Mouse (Mus musculus) common myeloid progenitor, adult 5-6 weeks (primary cell): ENCODE measurements around the gene Camta2. TPM values are rescaled to one million over a fixed set of nuclear protein-coding genes. Genes with fewer than 3 reads are reported as not detected.
A peak's percentile ranks its signal among the peaks of the same experiment; 100 is the strongest.

Source experiments
- ATAC-seq: replicated peaks from 2 replicates; pipeline ENCODE4 v1.8.0; 2016; ENCODE audit warnings: low read depth, mild to moderate bottlenecking, moderate TSS enrichment, inconsistent platforms; ENCODE audit not compliant: poor library complexity, severe bottlenecking
- total RNA-seq: library from RNA; stranded (forward); fragments of 200-1000, 187-1606 nt; gene quantifications from 2 replicates; pipeline ENCODE4 v1.2.3, GENCODE M21; 2017

Camta2 gene
- total RNA-seq, 1 experiment from 2014 or later = 5.3 TPM

GRCm38 (mm10) chr11:70697376-70697775 is 9.5 kb upstream of the Camta2 start:
- no peak for ATAC-seq

- no peak for ATAC-seq
Observed at GRCm38 (mm10) chr11:70693504-70693903, 5.6 kb upstream of the Camta2 start.

- no peak for ATAC-seq
Observed at GRCm38 (mm10) chr11:70689578-70689977, 1.7 kb upstream of the Camta2 start.

- no peak for ATAC-seq
Observed at GRCm38 (mm10) chr11:70688372-70688771, 467 bp upstream of the Camta2 start.

- peak; percentile 45 for ATAC-seq
Observed at GRCm38 (mm10) chr11:70686901-70687566, 871 bp downstream of the Camta2 start.

GRCm38 (mm10) chr11:70683640-70684039 is 4.3 kb downstream of the Camta2 start:
- ATAC-seq = no peak

- ATAC-seq = no peak
Observed at GRCm38 (mm10) chr11:70681897-70682581, 5.9 kb downstream of the Camta2 start.

GRCm38 (mm10) chr11:70681170-70681569 is 6.7 kb downstream of the Camta2 start:
- ATAC-seq = no peak

GRCm38 (mm10) chr11:70679894-70680293 is 8.0 kb downstream of the Camta2 start:
- peak; percentile 89 for ATAC-seq

- no peak for ATAC-seq
Observed at GRCm38 (mm10) chr11:70679361-70679760, 8.5 kb downstream of the Camta2 start.

GRCm38 (mm10) chr11:70678576-70678975 is 9.3 kb downstream of the Camta2 start:
- ATAC-seq = no peak

GRCm38 (mm10) chr11:70678092-70678491 is 9.8 kb downstream of the Camta2 start:
- no peak for ATAC-seq

GRCm38 (mm10) chr11:70674501-70674900 is 13.4 kb downstream of the Camta2 start:
- ATAC-seq = peak; percentile 45; the same call in 1 of the 2 replicates

- no peak for ATAC-seq
Observed at GRCm38 (mm10) chr11:70674014-70674413, 13.9 kb downstream of the Camta2 start.

- ATAC-seq = no peak
Observed at GRCm38 (mm10) chr11:70671333-70672047, 16.4 kb downstream of the Camta2 start.

- no peak for ATAC-seq
Observed at GRCm38 (mm10) chr11:70670483-70670882, 17.4 kb downstream of the Camta2 start.

GRCm38 (mm10) chr11:70669582-70670345 is 18.1 kb downstream of the Camta2 start:
- ATAC-seq = peak; percentile 45

GRCm38 (mm10) chr11:70668771-70669505 is 19.0 kb downstream of the Camta2 start, which contains the start of gene Spag7:
Gene Spag7, minus strand, starts transcription at chr11:70669416.
- ATAC-seq = peak; percentile 84

GRCm38 (mm10) chr11:70668335-70668770 is 19.6 kb downstream of the Camta2 start:
- peak; percentile 12; the same call in 1 of the 2 replicates for ATAC-seq
